Mouse (Mus musculus) intestine, postnatal 0 days (tissue): Measurements from ENCODE around the gene Grifin. TPM values are rescaled to one million over a fixed set of nuclear protein-coding genes. Genes with fewer than 3 reads are reported as not detected.

ENCODE experiments used
- ATAC-seq: fragments of 200-750 bp; cut with Nextera tagmentation; 2 replicates; pipeline ENCODE4 v1.8.0; 2017; ENCODE audit warnings: mild to moderate bottlenecking, moderate TSS enrichment, moderate library complexity
- H3K27ac ChIP-seq: fragments of 300-500 bp; sonication (generic); 2 replicates; pipeline ENCODE4 v1.5.1; 2014; ENCODE audit warnings: mild to moderate bottlenecking, low read depth, low read length, moderate library complexity
- H3K27me3 ChIP-seq: fragments of 300-500 bp; sonication (generic); replicated peaks from 2 replicates; pipeline ENCODE4 v1.6.1; 2014; ENCODE audit warnings: low read length, mixed read lengths; ENCODE audit not compliant: control insufficient read depth, insufficient read depth
- H3K36me3 ChIP-seq: fragments of 300-500 bp; sonication (generic); 2 replicates; pipeline ENCODE4 v1.6.1; 2014; ENCODE audit warnings: mild to moderate bottlenecking, moderate library complexity; ENCODE audit not compliant: control insufficient read depth, insufficient read depth
- H3K4me1 ChIP-seq: fragments of 300-500 bp; sonication (generic); replicated peaks from 2 replicates; pipeline ENCODE4 v1.6.1; 2014; ENCODE audit warnings: antibody characterized with exemption, low read length, mixed read lengths; ENCODE audit not compliant: control insufficient read depth, insufficient read depth
- H3K4me2 ChIP-seq: fragments of 300-500 bp; sonication (generic); replicated peaks from 2 replicates; pipeline ENCODE4 v1.6.1; 2014; ENCODE audit warnings: low read depth, mild to moderate bottlenecking, moderate library complexity
- H3K4me3 ChIP-seq: fragments of 300-500 bp; sonication (generic); 2 replicates; pipeline ENCODE4 v1.5.1; 2014; ENCODE audit warnings: low read depth, low read length
- H3K9ac ChIP-seq: fragments of 300-500 bp; sonication (generic); 2 replicates; pipeline ENCODE4 v1.6.1; 2014; ENCODE audit warnings: mild to moderate bottlenecking, low read depth, low read length
- H3K9me3 ChIP-seq: fragments of 300-500 bp; sonication (generic); 2 replicates; pipeline ENCODE4 v1.6.1; 2016; ENCODE audit warnings: mixed run types; ENCODE audit not compliant: control insufficient read depth
- CTCF ChIP-seq: sonication (generic); IDR thresholded peaks from 2 replicates; pipeline ENCODE4 v1.5.1; 2016; ENCODE audit warnings: low read depth, mild to moderate bottlenecking, control low read depth, antibody characterized with exemption, moderate library complexity
- WGBS: fragments of 180-500 bp; shearing (Covaris S2); extraction: QIAGEN DNeasy Blood & Tissue Kit; methylation state at CpG from one replicate; pipeline ENCODE4 v1.1.7; 2014; 5-methylcytosine and 5-hydroxymethylcytosine counted together
- polyA plus RNA-seq: library from polyadenylated mRNA; unstranded; fragments of >200 nt; fragmentation: Nextera tagmentation; extraction: Ambion mirVana; gene quantifications from 2 replicates; pipeline ENCODE4 v1.2.1, GENCODE M21; 2015

Grifin gene
- polyA plus RNA-seq, 1 experiment from 2014 or later, result 1.5 TPM

- Histone ChIP-seq H3K4me2 (no peak overlapping the region), H3K9ac (no peak overlapping the region), H3K4me1 (no peaks in the 10 kb centered on the region), H3K36me3 (no peaks in the 10 kb centered on the region), H3K27me3 (no peaks in the 10 kb centered on the region), H3K27ac (no peak overlapping the region), H3K4me3 (no peak overlapping the region), H3K9me3 (no peaks in the 10 kb centered on the region)
- no peak for ATAC-seq
- WGBS, result 22% methylated on average over 5 of the region's 5 CpGs
- no peak for TF ChIP-seq CTCF
Measured at GRCm38 (mm10) chr5:140581569-140581968, 16.7 kb upstream of the Grifin start.

GRCm38 (mm10) chr5:140579771-140580170 is 14.9 kb upstream of the Grifin start:
- H3K27me3 ChIP-seq, result no peaks in the 10 kb centered on the region
- WGBS, result 48% methylated on average over 6 of the region's 6 CpGs
- H3K4me2 ChIP-seq, result no peak overlapping the region
- H3K9me3 ChIP-seq, result no peaks in the 10 kb centered on the region
- H3K4me3 ChIP-seq, result no peak overlapping the region
- no peak overlapping the region for H3K27ac ChIP-seq
- ATAC-seq, result no peak
- H3K9ac ChIP-seq, result no peak overlapping the region
- no peak for TF ChIP-seq CTCF
- no peaks in the 10 kb centered on the region for H3K36me3 ChIP-seq
- H3K4me1 ChIP-seq, result no peaks in the 10 kb centered on the region

DNA sequence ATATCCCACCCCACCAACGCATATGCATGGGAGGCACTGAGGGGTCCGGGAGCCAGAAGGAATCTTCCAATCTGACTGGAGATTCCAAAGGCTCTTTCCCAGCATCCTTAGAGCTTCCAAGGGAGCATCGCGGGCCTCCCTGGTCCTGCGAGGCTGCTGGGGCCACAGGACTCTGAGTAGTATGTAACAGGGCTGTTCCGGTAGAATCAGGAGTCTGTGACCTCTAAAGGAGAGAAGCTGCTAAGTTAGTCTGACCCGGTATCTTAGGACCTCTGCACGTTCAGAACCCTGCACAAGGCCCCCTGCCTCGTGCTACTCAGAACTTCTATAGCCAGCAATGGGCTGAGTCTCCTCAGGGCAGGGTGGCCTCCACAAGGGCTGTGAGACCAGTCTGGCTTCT is 14.3 kb upstream of the Grifin start:
- H3K4me3 ChIP-seq, result no peak overlapping the region
- WGBS, result 62% methylated on average over 9 of the region's 9 CpGs
- ATAC-seq, result no peak
- H3K9me3 ChIP-seq, result no peaks in the 10 kb centered on the region
- H3K4me2 ChIP-seq, result no peak overlapping the region
- TF ChIP-seq CTCF, result no peak
- no peaks in the 10 kb centered on the region for H3K27me3 ChIP-seq
- no peaks in the 10 kb centered on the region for H3K36me3 ChIP-seq
- H3K4me1 ChIP-seq, result no peaks in the 10 kb centered on the region
- no peak overlapping the region for H3K27ac ChIP-seq
- no peak overlapping the region for H3K9ac ChIP-seq

GRCm38 (mm10) chr5:140575381-140575866 is 10.6 kb upstream of the Grifin start:
- no peak overlapping the region for H3K4me3 ChIP-seq
- H3K27me3 ChIP-seq, result no peaks in the 10 kb centered on the region
- WGBS, result 51% methylated on average over 5 of the region's 5 CpGs

GRCm38 (mm10) chr5:140572611-140573010 is 7.7 kb upstream of the Grifin start:
- no peak overlapping the region for H3K4me3 ChIP-seq
- 61% methylated on average over 6 of the region's 6 CpGs for WGBS
- no peaks in the 10 kb centered on the region for H3K4me1 ChIP-seq
- no peaks in the 10 kb centered on the region for H3K9me3 ChIP-seq
- no peak for ATAC-seq
- no peak overlapping the region for H3K27ac ChIP-seq
- H3K27me3 ChIP-seq, result no peaks in the 10 kb centered on the region
- no peak for TF ChIP-seq CTCF
- H3K4me2 ChIP-seq, result no peak overlapping the region
- H3K36me3 ChIP-seq, result no peaks in the 10 kb centered on the region
- no peak overlapping the region for H3K9ac ChIP-seq

More at GRCm38 (mm10) chr5:140575381-140575866, 10.6 kb upstream of the Grifin start:
- no peak for ATAC-seq
- no peaks in the 10 kb centered on the region for H3K36me3 ChIP-seq
- H3K9me3 ChIP-seq, result no peaks in the 10 kb centered on the region
- no peak for TF ChIP-seq CTCF
- H3K9ac ChIP-seq, result no peak overlapping the region
- H3K27ac ChIP-seq, result no peak overlapping the region
- H3K4me2 ChIP-seq, result no peak overlapping the region
- no peaks in the 10 kb centered on the region for H3K4me1 ChIP-seq

DNA sequence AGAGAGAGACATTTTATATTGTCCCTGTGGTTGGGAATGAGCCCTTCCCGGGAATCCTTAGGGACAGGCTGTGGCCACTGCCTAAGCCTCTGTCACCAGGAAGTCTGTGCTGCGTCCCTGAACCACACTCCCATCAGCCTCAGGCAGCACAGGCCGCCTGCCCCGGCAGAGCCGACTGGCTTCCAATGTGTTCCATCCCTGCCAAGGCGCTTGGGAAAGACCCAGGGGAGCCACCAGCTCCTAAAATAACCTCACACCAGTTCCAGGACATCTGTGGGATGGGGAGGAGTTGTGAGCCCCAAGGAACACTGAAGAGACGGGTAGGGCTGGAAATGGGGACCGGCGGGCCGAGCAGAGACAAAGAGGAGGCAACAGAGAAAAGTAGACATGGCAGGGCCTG is 6.8 kb upstream of the Grifin start:
- Histone ChIP-seq H3K4me3 (no peak overlapping the region), H3K4me2 (no peak overlapping the region), H3K9ac (no peak overlapping the region), H3K9me3 (no peaks in the 10 kb centered on the region), H3K27me3 (no peaks in the 10 kb centered on the region), H3K4me1 (no peaks in the 10 kb centered on the region), H3K36me3 (no peaks in the 10 kb centered on the region), H3K27ac (no peak overlapping the region)
- ATAC-seq, result no peak
- WGBS, result 69% methylated on average over 10 of the region's 10 CpGs
- TF ChIP-seq CTCF, result no peak

DNA sequence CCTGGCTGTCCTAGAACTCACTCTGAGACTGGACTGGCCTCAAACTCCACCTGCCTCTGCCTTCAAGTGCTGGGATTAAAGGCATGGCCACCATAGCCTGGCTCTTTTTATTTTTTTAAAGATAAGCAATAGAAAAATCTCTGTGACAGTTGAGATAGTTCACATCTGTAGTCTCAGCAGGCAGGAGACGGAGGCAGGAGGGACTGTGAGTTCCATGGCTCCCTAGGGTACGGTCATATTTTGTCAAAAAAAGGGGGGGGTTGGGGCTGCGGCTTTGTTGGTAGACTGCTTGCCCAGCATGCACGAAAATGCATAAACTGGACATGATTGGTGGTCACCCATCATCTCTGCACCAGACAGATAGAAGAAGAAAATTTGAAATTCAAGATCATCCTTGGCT is 6.3 kb upstream of the Grifin start:
- H3K9ac ChIP-seq, result no peak overlapping the region
- H3K27me3 ChIP-seq, result no peaks in the 10 kb centered on the region
- no peak for TF ChIP-seq CTCF
- no peaks in the 10 kb centered on the region for H3K4me1 ChIP-seq
- 80% methylated on average over 4 of the region's 4 CpGs for WGBS
- no peak for ATAC-seq
- no peaks in the 10 kb centered on the region for H3K9me3 ChIP-seq
- H3K36me3 ChIP-seq, result no peaks in the 10 kb centered on the region
- H3K27ac ChIP-seq, result no peak overlapping the region
- no peak overlapping the region for H3K4me3 ChIP-seq
- H3K4me2 ChIP-seq, result no peak overlapping the region
